Mouse (Mus musculus): ENCODE measurements around the gene Prkce. TPM values are rescaled to one million over a fixed set of nuclear protein-coding genes. Genes with fewer than 3 reads are reported as not detected.

Gene Prkce
- total RNA-seq, 4 experiments from 2014 or later, result 24.0 to 30.1 (median 27.4) TPM

- no peak for DNase-seq (ENCODE audit: low spot score)
These were observed 351.0 kb downstream of the Prkce start for GRCm38 (mm10) chr17:86518604-86519003.

GRCm38 (mm10) chr17:86521252-86521651 is 353.7 kb downstream of the Prkce start:
- no peak for DNase-seq (ENCODE audit: low spot score)

GRCm38 (mm10) chr17:86522649-86523048 is 355.1 kb downstream of the Prkce start:
- DNase-seq (ENCODE audit: low spot score), result no peak

- DNase-seq (ENCODE audit: low spot score), result no peak
These were observed 355.8 kb downstream of the Prkce start for GRCm38 (mm10) chr17:86523374-86523773.

- DNase-seq (ENCODE audit: low spot score), result no peak
These were observed 356.3 kb downstream of the Prkce start for GRCm38 (mm10) chr17:86523843-86524242.

GRCm38 (mm10) chr17:86525075-86525474 is 357.5 kb downstream of the Prkce start:
- no peak for DNase-seq (ENCODE audit: low spot score)

GRCm38 (mm10) chr17:86526016-86526415 is 358.4 kb downstream of the Prkce start:
- DNase-seq (ENCODE audit: low spot score), result no peak

GRCm38 (mm10) chr17:86527298-86527697 is 359.7 kb downstream of the Prkce start:
- DNase-seq (ENCODE audit: low spot score), result no peak

- DNase-seq (ENCODE audit: low spot score), result no peak
These were observed 361.4 kb downstream of the Prkce start for GRCm38 (mm10) chr17:86529003-86529402.

GRCm38 (mm10) chr17:86529411-86529810 is 361.8 kb downstream of the Prkce start:
- peak; percentile 33 for DNase-seq (ENCODE audit: low spot score)

- no peak for DNase-seq (ENCODE audit: low spot score)
These were observed 363.6 kb downstream of the Prkce start for GRCm38 (mm10) chr17:86531231-86531630.

- DNase-seq (ENCODE audit: low spot score), result no peak
These were observed 365.4 kb downstream of the Prkce start for GRCm38 (mm10) chr17:86532783-86533548.

GRCm38 (mm10) chr17:86533549-86533851 is 365.9 kb downstream of the Prkce start:
- no peak for DNase-seq (ENCODE audit: low spot score)

GRCm38 (mm10) chr17:86535096-86535495 is 367.5 kb downstream of the Prkce start:
- DNase-seq (ENCODE audit: low spot score), result no peak

GRCm38 (mm10) chr17:86535827-86536656 is 368.5 kb downstream of the Prkce start:
- DNase-seq (ENCODE audit: low spot score), result peak; percentile 92

GRCm38 (mm10) chr17:86539881-86540430 is 372.4 kb downstream of the Prkce start:
- no peak for DNase-seq (ENCODE audit: low spot score)

- no peak for DNase-seq (ENCODE audit: low spot score)
These were observed 378.9 kb downstream of the Prkce start for GRCm38 (mm10) chr17:86546529-86546928.

- no peak for DNase-seq (ENCODE audit: low spot score)
These were observed 381.5 kb downstream of the Prkce start for GRCm38 (mm10) chr17:86549128-86549527.

GRCm38 (mm10) chr17:86551561-86551960 is 384.0 kb downstream of the Prkce start:
- no peak for DNase-seq (ENCODE audit: low spot score)

GRCm38 (mm10) chr17:86551995-86552394 is 384.4 kb downstream of the Prkce start:
- DNase-seq (ENCODE audit: low spot score), result no peak

- DNase-seq (ENCODE audit: low spot score), result no peak
These were observed 391.8 kb downstream of the Prkce start for GRCm38 (mm10) chr17:86559206-86559891.

GRCm38 (mm10) chr17:86560499-86560898 is 392.9 kb downstream of the Prkce start:
- no peak for DNase-seq (ENCODE audit: low spot score)

All from heart, adult 8-10 months (tissue).